Mouse (Mus musculus): ENCODE results near the gene Bpifb9b. TPM values are rescaled to one million over a fixed set of nuclear protein-coding genes. Genes with fewer than 3 reads are reported as not detected.
"Not testable (repeated sequence)": the region's sequence is repeated elsewhere in the genome, so short reads cannot be mapped to it uniquely, and the experiment has no call there.

Bpifb9b gene
- polyA plus RNA-seq, 1 experiment: not detected

DNA sequence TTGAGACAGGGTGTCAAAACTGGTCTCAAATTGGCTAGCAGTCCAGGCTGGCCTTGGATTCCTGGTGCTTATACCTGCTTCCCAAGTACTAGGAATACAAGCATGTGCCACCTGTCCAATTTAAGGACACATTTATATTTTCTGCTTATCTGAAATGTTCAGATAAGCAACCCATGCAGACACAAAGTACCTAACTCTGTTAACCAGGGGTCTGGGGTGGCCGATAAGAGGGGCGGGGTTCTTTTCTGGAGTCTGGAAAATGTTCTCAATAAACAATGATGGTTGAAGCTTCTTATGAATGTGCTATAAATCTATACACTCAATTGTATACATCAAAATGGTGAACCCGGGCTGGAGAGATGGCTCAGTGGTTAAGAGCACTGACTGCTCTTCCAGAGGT lies 19.8 kb downstream of the Bpifb9b start:
- no peak overlapping the region for H3K27ac ChIP-seq (ENCODE audit: control insufficient read depth, insufficient read depth, low read depth, low read length, poor library complexity)
- TF ChIP-seq POLR2A (IDR thresholded peaks at IDR 0.05; ENCODE audit: borderline replicate concordance, control insufficient read depth, low read depth, low read length) (no peak), CTCF (IDR thresholded peaks at IDR 0.05; ENCODE audit: control insufficient read depth, insufficient read depth, low read length) (no peak)
- no peak overlapping the region for H3K4me3 ChIP-seq (replicated peaks; ENCODE audit: control insufficient read depth, low read depth, low read length)
- H3K4me1 ChIP-seq (ENCODE audit: control insufficient read depth, insufficient read depth, low read length): 0 out of 2 replicates have a peak, but pooled peaks cover 2% of the 10 kb centered on the region
- WGBS: 61% methylated on average over 3 of the region's 3 CpGs

DNA sequence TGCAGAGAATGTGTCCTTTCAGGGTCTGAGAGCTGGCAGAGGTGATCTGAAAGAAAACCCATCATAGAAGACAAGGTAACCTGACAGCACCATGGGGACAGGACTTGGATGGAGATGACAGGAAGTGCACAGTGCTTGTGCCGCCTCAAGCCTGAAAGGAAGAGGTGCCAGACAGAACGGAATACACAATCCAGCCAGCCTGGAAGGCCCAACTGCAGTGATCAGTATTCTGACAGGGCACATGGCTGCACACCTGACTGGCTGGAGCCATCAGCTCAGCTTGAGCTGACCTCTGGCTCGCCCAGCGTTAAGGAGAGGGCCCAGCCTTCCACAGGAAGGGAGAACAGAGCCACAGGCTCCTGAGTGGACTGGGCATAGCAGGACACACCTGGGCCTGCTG lies 28.5 kb downstream of the Bpifb9b start:
- Histone ChIP-seq H3K27ac (ENCODE audit: control insufficient read depth, insufficient read depth, low read depth, low read length, poor library complexity) (no peak overlapping the region), H3K4me1 (ENCODE audit: control insufficient read depth, insufficient read depth, low read length) (no peaks in the 10 kb centered on the region), H3K4me3 (replicated peaks; ENCODE audit: control insufficient read depth, low read depth, low read length) (no peak overlapping the region)
- no peak for TF ChIP-seq POLR2A (IDR thresholded peaks at IDR 0.05; ENCODE audit: borderline replicate concordance, control insufficient read depth, low read depth, low read length)
- no peak for TF ChIP-seq CTCF (IDR thresholded peaks at IDR 0.05; ENCODE audit: control insufficient read depth, insufficient read depth, low read length)
- WGBS: 88% methylated on average over 4 of the region's 4 CpGs

DNA sequence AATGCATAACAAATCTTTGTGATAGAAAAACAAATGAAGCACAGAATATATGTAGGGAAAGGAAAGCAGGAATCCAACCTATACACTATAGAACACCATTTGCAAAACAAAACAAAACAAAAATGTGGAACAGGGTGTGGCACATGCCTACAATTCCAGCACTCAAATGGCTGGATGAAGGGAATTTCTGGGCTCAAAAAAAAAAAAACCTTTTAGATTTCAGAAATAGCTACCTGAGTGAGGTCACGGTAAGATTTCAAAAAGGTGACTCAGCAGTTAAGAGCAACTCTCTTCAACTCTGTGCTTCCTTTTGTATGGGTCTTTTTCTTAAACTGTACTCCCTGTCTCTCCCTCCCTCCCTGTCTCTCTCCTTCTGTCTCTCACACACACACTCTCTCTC lies 31.1 kb downstream of the Bpifb9b start:
- Histone ChIP-seq H3K4me1 (ENCODE audit: control insufficient read depth, insufficient read depth, low read length) (no peaks in the 10 kb centered on the region), H3K27ac (ENCODE audit: control insufficient read depth, insufficient read depth, low read depth, low read length, poor library complexity) (no peak overlapping the region), H3K4me3 (replicated peaks; ENCODE audit: control insufficient read depth, low read depth, low read length) (no peak overlapping the region)
- 61% methylated on average over 1 of the region's 1 CpGs for WGBS
- TF ChIP-seq POLR2A (IDR thresholded peaks at IDR 0.05; ENCODE audit: borderline replicate concordance, control insufficient read depth, low read depth, low read length): no peak

DNA sequence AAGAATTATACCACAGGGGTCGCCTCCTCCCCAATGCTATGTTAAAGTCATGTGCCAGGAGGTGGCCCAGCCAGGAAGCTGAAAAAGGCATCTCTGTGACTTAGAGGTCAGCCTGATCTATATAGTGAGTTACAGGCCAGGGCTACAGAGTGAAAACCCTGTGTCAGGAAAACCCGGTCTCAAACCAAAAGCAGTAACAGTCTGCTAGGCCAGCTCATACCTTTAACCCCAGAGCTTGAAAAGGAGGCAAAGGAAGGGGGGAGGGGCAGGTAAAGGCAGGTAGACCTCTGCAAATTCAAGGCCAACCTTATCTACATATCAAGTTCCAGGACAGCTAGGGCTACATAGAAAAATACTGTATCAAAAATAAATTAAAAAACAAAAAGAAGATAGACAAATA lies 32.3 kb downstream of the Bpifb9b start:
- no peak overlapping the region for H3K27ac ChIP-seq (ENCODE audit: control insufficient read depth, insufficient read depth, low read depth, low read length, poor library complexity)
- H3K4me3 ChIP-seq (replicated peaks; ENCODE audit: control insufficient read depth, low read depth, low read length): no peak overlapping the region
- no peak for TF ChIP-seq CTCF (IDR thresholded peaks at IDR 0.05; ENCODE audit: control insufficient read depth, insufficient read depth, low read length)
- TF ChIP-seq POLR2A (IDR thresholded peaks at IDR 0.05; ENCODE audit: borderline replicate concordance, control insufficient read depth, low read depth, low read length): no peak
- 86% methylated on average over 2 of the region's 2 CpGs for WGBS
- H3K4me1 ChIP-seq (ENCODE audit: control insufficient read depth, insufficient read depth, low read length): no peaks in the 10 kb centered on the region

DNA sequence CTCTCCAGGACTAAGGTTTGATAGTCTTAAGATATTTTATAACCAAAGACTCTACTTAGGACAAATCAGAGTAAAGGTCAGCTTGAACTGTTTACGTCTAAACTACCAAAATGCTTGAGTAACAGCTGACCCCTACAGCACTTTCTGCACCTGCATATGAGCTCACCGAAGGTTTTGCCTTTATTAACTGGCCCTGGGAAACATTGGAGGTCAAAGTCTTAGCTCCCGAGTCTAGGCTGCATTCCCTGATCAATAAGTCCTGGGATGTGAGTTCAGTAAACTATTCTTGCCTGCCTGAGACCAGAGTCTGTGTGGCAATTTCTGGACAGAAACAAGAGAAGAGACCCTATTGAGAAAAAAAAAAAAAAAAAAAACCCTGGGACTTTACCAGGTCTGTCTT lies 41.1 kb downstream of the Bpifb9b start:
- Histone ChIP-seq H3K4me1 (ENCODE audit: control insufficient read depth, insufficient read depth, low read length) (no peaks in the 10 kb centered on the region), H3K4me3 (replicated peaks; ENCODE audit: control insufficient read depth, low read depth, low read length) (no peak overlapping the region), H3K27ac (ENCODE audit: control insufficient read depth, insufficient read depth, low read depth, low read length, poor library complexity) (no peak overlapping the region)
- no peak for TF ChIP-seq CTCF (IDR thresholded peaks at IDR 0.05; ENCODE audit: control insufficient read depth, insufficient read depth, low read length)
- TF ChIP-seq POLR2A (IDR thresholded peaks at IDR 0.05; ENCODE audit: borderline replicate concordance, control insufficient read depth, low read depth, low read length): no peak
- WGBS: 93% methylated on average over 3 of the region's 3 CpGs

DNA sequence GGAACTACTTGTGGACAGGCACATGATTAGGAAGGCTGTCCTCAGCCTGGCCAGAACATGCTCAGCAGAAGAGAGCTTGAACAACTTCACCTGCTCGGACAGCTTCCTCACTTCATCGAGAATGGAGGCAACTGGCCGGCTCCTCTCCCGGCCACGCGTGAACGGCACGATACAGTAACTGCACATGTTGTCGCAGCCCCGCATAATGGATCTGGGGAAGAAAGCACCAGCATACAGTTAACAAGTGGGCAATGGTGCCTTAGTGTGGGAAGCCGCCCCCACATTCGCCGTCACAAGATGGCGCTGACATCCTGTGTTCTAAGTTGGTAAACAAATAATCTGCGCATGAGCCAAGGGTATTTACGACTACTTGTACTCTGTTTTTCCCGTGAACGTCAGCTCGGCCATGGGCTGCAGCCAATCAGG lies 47.0 kb downstream of the Bpifb9b start:
- H3K27ac ChIP-seq (ENCODE audit: control insufficient read depth, insufficient read depth, low read depth, low read length, poor library complexity): peak overlapping the region; percentile 92

DNA sequence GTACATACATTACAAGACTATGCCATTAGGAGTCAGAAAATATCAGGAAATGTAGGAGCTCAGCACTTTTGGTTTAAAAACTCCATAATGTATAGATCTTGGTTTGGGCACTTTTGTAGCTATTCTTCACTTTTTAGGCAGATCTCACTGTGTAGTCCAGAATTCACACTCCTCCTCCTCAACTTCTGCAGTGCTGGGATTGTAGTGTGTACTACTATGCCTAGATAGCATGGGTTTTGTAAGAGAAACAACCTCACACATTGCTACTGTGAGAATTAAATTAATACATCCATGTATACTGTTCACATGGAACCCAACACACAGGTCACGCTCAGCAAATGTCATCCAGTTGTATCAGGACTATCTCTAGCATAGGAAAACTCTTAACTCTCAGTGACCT lies 60.5 kb downstream of the Bpifb9b start:
- 85% methylated on average over 1 of the region's 1 CpGs for WGBS
- Histone ChIP-seq H3K4me1 (ENCODE audit: control insufficient read depth, insufficient read depth, low read length) (no peaks in the 10 kb centered on the region), H3K27ac (ENCODE audit: control insufficient read depth, insufficient read depth, low read depth, low read length, poor library complexity) (no peak overlapping the region), H3K4me3 (replicated peaks; ENCODE audit: control insufficient read depth, low read depth, low read length) (no peak overlapping the region)
- TF ChIP-seq CTCF (IDR thresholded peaks at IDR 0.05; ENCODE audit: control insufficient read depth, insufficient read depth, low read length) (no peak), POLR2A (IDR thresholded peaks at IDR 0.05; ENCODE audit: borderline replicate concordance, control insufficient read depth, low read depth, low read length) (no peak)

More for the DNA sequence above, 47.0 kb downstream of the Bpifb9b start:
- H3K4me3 ChIP-seq (replicated peaks; ENCODE audit: control insufficient read depth, low read depth, low read length): peak overlapping the region; percentile 85
- H3K4me1 ChIP-seq (ENCODE audit: control insufficient read depth, insufficient read depth, low read length): not testable (repeated sequence)
- WGBS: 67% methylated on average over 15 of the region's 19 CpGs

Other genes with a start within 250 kb of the Bpifb9b start
- not detected in 2 replicates for gene Bpifa3, start 176.9 kb upstream of the Bpifb9b start, polyA plus RNA-seq (2011; ENCODE audit: insufficient read depth, insufficient read length, low replicate concordance, missing spikeins)
- not detected in 2 replicates for gene Bpifa1, start 164.3 kb upstream of the Bpifb9b start, polyA plus RNA-seq (2011; ENCODE audit: insufficient read depth, insufficient read length, low replicate concordance, missing spikeins)
- gene Bpifa5, start 144.6 kb upstream of the Bpifb9b start, polyA plus RNA-seq (2011; ENCODE audit: insufficient read depth, insufficient read length, low replicate concordance, missing spikeins): not detected in 2 replicates
- not detected in 2 replicates for gene Bpifb1, start 116.4 kb upstream of the Bpifb9b start, polyA plus RNA-seq (2011; ENCODE audit: insufficient read depth, insufficient read length, low replicate concordance, missing spikeins)
- 0.79 and 2.1 TPM in 2 replicates for gene Bpifb5, start 83.5 kb upstream of the Bpifb9b start, polyA plus RNA-seq (2011; ENCODE audit: insufficient read depth, insufficient read length, low replicate concordance, missing spikeins)
- not detected in 2 replicates for gene Bpifb9a, start 49.4 kb upstream of the Bpifb9b start, polyA plus RNA-seq (2011; ENCODE audit: insufficient read depth, insufficient read length, low replicate concordance, missing spikeins)
- gene Cdk5rap1, start 65.8 kb downstream of the Bpifb9b start, polyA plus RNA-seq (2011; ENCODE audit: insufficient read depth, insufficient read length, low replicate concordance, missing spikeins): 4.4 and 16.3 TPM in 2 replicates
- gene Snta1, start 100.9 kb downstream of the Bpifb9b start, polyA plus RNA-seq (2011; ENCODE audit: insufficient read depth, insufficient read length, low replicate concordance, missing spikeins): 3.3 and 3.6 TPM in 2 replicates
- gene Cbfa2t2, start 129.3 kb downstream of the Bpifb9b start, polyA plus RNA-seq (2011; ENCODE audit: insufficient read depth, insufficient read length, low replicate concordance, missing spikeins): 6.7 and 16.4 TPM in 2 replicates
- gene 1700003F12Rik, start 239.9 kb downstream of the Bpifb9b start, polyA plus RNA-seq (2011; ENCODE audit: insufficient read depth, insufficient read length, low replicate concordance, missing spikeins): not detected in 2 replicates
- gene Actl10, start 244.5 kb downstream of the Bpifb9b start, polyA plus RNA-seq (2011; ENCODE audit: insufficient read depth, insufficient read length, low replicate concordance, missing spikeins): not detected in 2 replicates

Measured in bone marrow, adult 2 months (tissue).